Mouse (Mus musculus) cerebellum, adult 8-10 months (tissue): ENCODE measurements around the gene Gm49318.
"Not testable (repeated sequence)": the region's sequence is repeated elsewhere in the genome, so short reads cannot be mapped to it uniquely, and the experiment has no call there.

ENCODE experiments used
- DNase-seq: peaks from one replicate; pipeline ENCODE4 v3.0.0; 2022

Gm49318 gene

GRCm38 (mm10) chr9:22070791-22071573 lies at the start of gene Gm49318, which contains the start of gene Zfp653:
TSS of gene Gm49318 (minus strand) at chr9:22071259.
TSS of gene Zfp653 (minus strand) at chr9:22071376.
- peak; percentile 96 for DNase-seq

GRCm38 (mm10) chr9:22119543-22119942 lies 48.5 kb upstream of the Gm49318 start:
- DNase-seq = no peak

- DNase-seq = peak; percentile 68
Measured at GRCm38 (mm10) chr9:22117754-22118456, 46.8 kb upstream of the Gm49318 start.

- DNase-seq = peak; percentile 95
Measured at GRCm38 (mm10) chr9:22116740-22117426, 45.8 kb upstream of the Gm49318 start, which contains the start of gene Elof1. TSS of gene Elof1 (minus strand) at chr9:22117172.

GRCm38 (mm10) chr9:22116086-22116485 lies 45.0 kb upstream of the Gm49318 start:
- DNase-seq = no peak

GRCm38 (mm10) chr9:22115635-22116034 lies 44.6 kb upstream of the Gm49318 start:
- no peak for DNase-seq

GRCm38 (mm10) chr9:22108194-22108593 lies 37.1 kb upstream of the Gm49318 start:
- DNase-seq = no peak

- DNase-seq = no peak
Measured at GRCm38 (mm10) chr9:22099922-22100321, 28.9 kb upstream of the Gm49318 start.

GRCm38 (mm10) chr9:22098993-22099696 lies 28.1 kb upstream of the Gm49318 start, which contains the start of gene Cnn1:
TSS of gene Cnn1 (plus strand) at chr9:22099216.
- no peak for DNase-seq

GRCm38 (mm10) chr9:22095854-22096307 lies 24.8 kb upstream of the Gm49318 start:
- DNase-seq = peak; percentile 86

GRCm38 (mm10) chr9:22092746-22093145 lies 21.7 kb upstream of the Gm49318 start:
- no peak for DNase-seq

- no peak for DNase-seq
Measured at GRCm38 (mm10) chr9:22089986-22090385, 18.9 kb upstream of the Gm49318 start.

- no peak for DNase-seq
Measured at GRCm38 (mm10) chr9:22089281-22089680, 18.2 kb upstream of the Gm49318 start.

GRCm38 (mm10) chr9:22087034-22087618 lies 16.1 kb upstream of the Gm49318 start:
- DNase-seq = no peak

GRCm38 (mm10) chr9:22086012-22086411 lies 15.0 kb upstream of the Gm49318 start:
- no peak for DNase-seq

GRCm38 (mm10) chr9:22085022-22085834 lies 14.2 kb upstream of the Gm49318 start, which contains the start of gene Ecsit:
TSS of gene Ecsit (minus strand) at chr9:22085438.
- DNase-seq = peak; percentile 94

GRCm38 (mm10) chr9:22084667-22085021 lies 13.6 kb upstream of the Gm49318 start:
- DNase-seq = no peak

- DNase-seq = no peak
Measured at GRCm38 (mm10) chr9:22076223-22076622, 5.2 kb upstream of the Gm49318 start.

GRCm38 (mm10) chr9:22075778-22076177 lies 4.7 kb upstream of the Gm49318 start:
- DNase-seq = not testable (repeated sequence)

- DNase-seq = no peak
Measured at GRCm38 (mm10) chr9:22072276-22072675, 1.2 kb upstream of the Gm49318 start.

GRCm38 (mm10) chr9:22069881-22070553 lies 1.0 kb downstream of the Gm49318 start:
- DNase-seq = no peak
